Mouse (Mus musculus): ENCODE results near the gene Smim6.

GRCm38 (mm10) chr11:115933747-115934110, 21.9 kb downstream of the Smim6 start:
- TF ChIP-seq CTCF (IDR thresholded peaks at IDR 0.05; ENCODE audit: extremely low read depth, insufficient read depth, insufficient read length, insufficient replicate concordance) (no peak), POLR2A (IDR thresholded peaks at IDR 0.05; ENCODE audit: low read depth, low read length) (no peak)

Data from spleen, adult 2 months (tissue).